Mouse (Mus musculus) midbrain, embryonic 15.5 days (tissue): ENCODE measurements around the gene Srrm3. TPM values are rescaled to one million over a fixed set of nuclear protein-coding genes. Genes with fewer than 3 reads are reported as not detected.

Source experiments
- microRNA-seq: library from miRNA; unstranded; fragments of <30 nt; microRNA quantifications from one replicate; pipeline ENCODE4, GENCODE M21; 2016
- polyA plus RNA-seq: library from polyadenylated mRNA; unstranded; fragments of >200 nt; fragmentation: Nextera tagmentation; extraction: Ambion mirVana; gene quantifications from 2 replicates; pipeline ENCODE4 v1.2.1, GENCODE M21; 2015

Srrm3 gene
- polyA plus RNA-seq, 1 experiment from 2014 or later, result 111 TPM

Small RNA genes within 50 kb of the gene (microRNA-seq; reads per million reads assigned to microRNA genes)
- gene Gm23268, result not detected

Other genes starting within 250 kb of the Srrm3 start
- not detected in 2 replicates for gene Ccl26, start 243.3 kb upstream of the Srrm3 start, polyA plus RNA-seq
- 1.2 and 2.8 TPM in 2 replicates for gene Ccl24, start 233.8 kb upstream of the Srrm3 start, polyA plus RNA-seq
- 85.2 and 89.9 TPM in 2 replicates for gene Rhbdd2, start 174.3 kb upstream of the Srrm3 start, polyA plus RNA-seq
- gene Por, start 136.9 kb upstream of the Srrm3 start, polyA plus RNA-seq, result 117 and 126 TPM in 2 replicates
- gene Tmem120a, start 62.4 kb upstream of the Srrm3 start, polyA plus RNA-seq, result 82.4 and 85.5 TPM in 2 replicates
- 0.50 TPM in 1 of 2 replicates, not detected in the other for gene Styxl1, start 28.5 kb upstream of the Srrm3 start, polyA plus RNA-seq
- 581 and 587 TPM in 2 replicates for gene Mdh2, start 28.4 kb upstream of the Srrm3 start, polyA plus RNA-seq
- gene Hspb1, start 81.0 kb downstream of the Srrm3 start, polyA plus RNA-seq, result 13.4 and 13.9 TPM in 2 replicates
- 845 and 866 TPM in 2 replicates for gene Ywhag, start 127.7 kb downstream of the Srrm3 start, polyA plus RNA-seq
- 1.4 and 2.2 TPM in 2 replicates for gene Ssc4d, start 167.6 kb downstream of the Srrm3 start, polyA plus RNA-seq
- gene Zp3, start 173.2 kb downstream of the Srrm3 start, polyA plus RNA-seq, result 0.17 and 0.21 TPM in 2 replicates
- gene Dtx2, start 187.9 kb downstream of the Srrm3 start, polyA plus RNA-seq, result 26.8 and 27.5 TPM in 2 replicates
- not detected in 2 replicates for gene Upk3b, start 231.6 kb downstream of the Srrm3 start, polyA plus RNA-seq
- gene Upk3bl, start 247.6 kb downstream of the Srrm3 start, polyA plus RNA-seq, result not detected in 2 replicates